Mouse (Mus musculus): ENCODE data around the gene Abhd8.

Gene Abhd8

DNA sequence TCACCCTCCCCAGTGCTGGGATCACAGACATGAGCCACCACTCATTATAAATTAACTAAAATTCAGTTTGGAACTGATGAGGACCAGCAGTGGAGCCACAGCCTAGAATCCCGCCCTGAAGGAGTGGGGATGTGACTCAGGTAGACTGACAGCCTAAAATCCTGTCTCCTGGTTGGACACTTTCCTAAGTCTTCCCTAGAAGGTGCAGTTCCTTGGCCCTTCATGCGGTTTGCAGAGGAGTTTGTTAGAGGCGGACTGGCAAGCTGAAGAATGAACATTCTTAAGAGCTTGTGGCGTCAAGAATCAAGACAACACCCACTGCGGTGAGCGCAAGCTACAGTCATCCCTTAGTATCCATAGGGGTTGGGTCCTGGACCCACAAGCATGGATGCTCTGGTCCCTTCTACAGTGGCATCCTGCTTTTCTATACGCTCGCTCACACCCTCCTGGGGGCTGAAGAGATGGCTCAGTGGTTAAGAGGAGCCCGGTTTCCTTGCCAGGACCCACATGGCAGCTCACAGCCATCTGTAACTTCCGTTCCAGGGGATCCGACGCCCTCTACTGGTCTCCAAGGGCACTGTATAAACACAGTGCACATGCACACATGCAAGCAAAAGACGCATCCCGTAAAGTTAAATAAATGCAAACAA lies 13.9 kb upstream of the Abhd8 start:
- DNase-seq: no peak

DNA sequence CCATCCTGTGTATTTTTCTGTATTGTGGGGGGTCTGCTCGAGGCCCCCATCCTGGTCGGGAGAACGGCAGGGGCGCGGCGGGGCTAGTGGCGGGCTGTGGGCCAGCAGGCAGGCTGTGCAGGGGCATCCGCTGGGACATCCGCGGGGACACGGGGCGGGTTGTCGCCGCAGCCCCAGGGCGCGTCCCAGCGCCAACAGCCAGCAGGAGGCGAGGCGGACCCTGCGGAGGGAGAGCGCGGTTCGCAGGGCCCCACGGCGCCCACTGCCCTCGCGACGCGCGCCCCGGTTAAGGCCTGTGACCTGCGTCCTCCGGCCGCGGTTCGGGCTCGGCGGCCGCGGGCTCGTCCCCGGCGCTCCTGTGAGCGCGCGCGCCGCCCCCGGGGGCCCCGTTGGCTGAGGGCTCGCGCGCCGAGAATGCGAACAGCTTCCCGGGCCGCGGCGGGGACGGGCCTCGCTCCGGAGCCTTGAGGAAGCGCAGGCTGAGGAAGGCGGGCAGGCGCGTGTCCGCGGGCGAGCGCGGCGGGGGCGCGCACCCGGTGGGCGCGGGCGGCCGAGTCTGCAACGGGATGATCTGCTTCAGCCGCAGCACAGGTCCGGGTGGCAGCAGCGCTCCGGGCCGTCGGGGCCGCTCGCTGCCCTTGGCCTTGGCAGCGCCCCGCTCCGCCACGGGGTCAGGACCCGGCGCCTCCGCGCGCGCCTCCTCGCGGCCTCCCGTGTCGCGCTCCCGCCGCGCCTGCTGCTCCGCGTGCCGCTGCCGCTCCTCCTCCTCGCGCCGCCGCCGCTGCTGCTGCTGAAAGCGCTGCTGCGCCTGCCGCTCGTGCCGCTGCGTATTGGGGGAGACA lies 12.9 kb upstream of the Abhd8 start:
- DNase-seq: peak; percentile 78 to 93

DNA sequence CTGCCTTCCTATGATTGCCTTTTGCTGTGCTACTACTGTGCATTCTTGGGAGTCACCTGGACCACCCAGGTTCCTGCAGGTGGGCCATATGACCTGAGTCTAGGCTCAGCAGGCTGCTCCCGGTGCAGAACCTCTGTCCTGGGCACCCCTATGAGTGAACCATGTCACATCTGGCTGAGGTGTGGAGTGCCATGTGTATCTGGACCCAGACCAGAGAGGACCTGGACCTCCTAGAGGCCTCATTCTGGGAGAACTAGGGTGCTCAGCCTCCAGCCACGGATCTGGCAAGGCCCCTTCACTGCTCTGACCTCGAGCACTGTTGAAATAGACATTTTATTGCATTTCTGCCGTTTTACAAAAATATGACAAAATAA lies 12.2 kb upstream of the Abhd8 start:
- no peak for DNase-seq

DNA sequence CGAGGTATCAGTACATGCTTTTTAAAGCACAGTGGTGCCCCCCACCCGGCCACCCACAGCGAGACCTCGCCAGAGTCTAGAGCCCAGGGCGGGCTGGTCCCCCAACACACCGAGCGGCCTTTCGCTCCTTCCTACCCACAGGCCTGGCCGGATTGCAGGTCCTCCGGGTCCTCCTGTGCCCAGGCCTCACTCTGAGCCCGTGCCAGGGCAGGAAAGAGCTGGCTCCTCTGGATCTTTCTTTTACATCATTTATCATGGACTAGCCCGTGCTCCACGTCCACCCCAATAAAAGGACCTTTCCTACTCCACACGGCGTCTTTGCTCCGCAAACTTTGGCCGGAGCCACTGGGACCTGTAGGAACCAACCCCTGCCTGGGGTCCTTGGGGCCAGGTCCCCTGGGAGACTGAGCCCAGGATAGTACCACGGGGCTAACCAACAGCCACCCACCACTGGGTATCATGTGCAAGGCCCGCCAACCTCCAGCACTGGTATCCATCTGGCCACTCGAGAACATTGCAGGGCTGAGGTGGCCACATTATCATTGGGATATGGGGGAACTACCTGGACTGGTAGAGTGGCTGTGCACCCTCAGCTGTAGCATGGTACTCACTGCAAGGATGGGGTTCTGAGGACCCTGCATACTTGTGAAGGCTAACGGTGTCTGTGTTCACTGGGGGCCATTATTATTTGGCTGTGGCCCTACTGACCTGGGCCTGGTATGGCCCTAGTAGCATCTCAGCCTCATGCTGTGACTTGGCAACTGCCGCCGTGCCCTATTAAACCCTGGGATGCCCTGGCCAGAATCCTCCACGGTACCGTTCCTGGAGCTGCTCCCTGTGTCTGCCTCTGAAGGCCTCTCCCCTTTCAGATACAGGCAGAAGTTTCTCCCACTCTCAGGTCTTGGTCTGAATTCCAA lies 11.6 kb upstream of the Abhd8 start:
- DNase-seq: peak in 1 of 2 experiments; percentile 43

DNA sequence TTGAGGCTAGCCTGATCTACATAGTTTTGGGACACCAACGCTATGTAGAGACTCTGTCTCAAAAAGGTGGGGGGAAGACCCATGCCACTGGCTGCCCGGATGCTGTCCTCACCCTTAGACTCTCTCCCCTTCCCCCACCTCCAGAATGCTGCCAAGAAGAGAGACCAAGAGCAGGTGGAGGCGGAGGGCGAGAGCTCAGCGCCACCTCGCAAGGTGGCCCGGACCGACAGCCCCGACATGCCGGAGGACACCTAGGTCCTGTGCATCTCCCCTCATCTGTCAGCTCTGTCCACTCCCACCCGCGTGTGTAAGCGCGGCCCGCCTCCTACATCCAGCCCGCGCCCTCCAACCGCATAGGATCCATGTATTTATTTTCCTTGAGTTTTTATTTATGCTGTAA lies 10.9 kb upstream of the Abhd8 start:
- DNase-seq: peak in 1 of 2 experiments; percentile 30

DNA sequence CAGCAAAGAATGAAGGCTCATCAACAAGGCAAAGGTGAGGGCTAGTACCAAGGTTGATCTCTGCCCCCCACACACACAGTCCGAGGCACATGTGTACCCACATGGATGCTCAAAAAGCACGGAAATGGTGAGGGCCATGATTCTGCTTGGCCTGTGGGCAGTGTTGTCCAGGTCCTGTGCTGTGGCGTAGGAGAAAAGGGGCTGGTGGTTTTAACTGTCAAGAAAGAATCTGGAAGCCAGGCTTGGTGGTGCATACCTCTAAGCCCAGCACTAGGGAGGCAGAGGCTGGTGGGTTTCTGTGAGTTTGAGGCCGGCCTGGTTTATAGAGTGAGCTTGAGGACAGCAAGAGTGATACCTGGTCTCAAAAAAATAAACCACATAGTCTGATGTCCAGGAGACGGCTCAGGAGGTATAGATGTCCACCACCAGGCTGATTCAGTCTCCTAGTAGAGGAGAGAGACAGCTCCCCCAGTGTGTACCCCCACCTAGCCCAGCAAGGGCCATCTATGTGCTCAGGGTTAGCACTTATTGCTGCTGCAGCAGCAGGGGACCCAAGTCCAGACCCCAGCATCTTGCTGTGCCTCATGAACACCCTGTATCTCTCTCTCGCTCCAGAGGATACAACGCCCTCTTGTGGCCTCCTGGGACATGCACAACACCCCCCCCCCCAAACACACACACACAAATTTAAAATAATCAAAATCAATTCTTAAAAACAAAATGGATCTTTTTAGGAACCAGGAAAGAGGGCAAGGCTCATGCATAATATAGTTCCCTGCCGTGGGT lies 9.3 kb upstream of the Abhd8 start:
- DNase-seq: no peak

DNA sequence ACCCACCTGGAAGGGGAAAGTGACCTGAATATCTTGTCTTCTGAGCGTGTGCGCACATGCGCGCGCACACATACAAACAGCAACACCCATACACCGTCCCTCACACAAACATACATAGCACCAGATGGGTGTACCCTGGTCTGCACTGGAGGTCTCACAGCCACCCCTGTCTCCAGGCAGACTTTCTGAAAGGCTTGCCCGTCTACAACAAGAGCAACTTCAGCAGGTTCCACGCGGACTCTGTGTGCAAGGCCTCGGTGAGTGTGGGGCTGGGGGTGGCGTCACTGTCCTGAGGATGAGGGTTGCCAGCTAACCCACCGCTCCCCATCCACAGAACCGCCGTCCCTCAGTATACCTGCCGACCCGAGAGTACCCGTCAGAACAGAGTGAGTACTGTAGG lies 8.4 kb upstream of the Abhd8 start:
- DNase-seq: no peak

DNA sequence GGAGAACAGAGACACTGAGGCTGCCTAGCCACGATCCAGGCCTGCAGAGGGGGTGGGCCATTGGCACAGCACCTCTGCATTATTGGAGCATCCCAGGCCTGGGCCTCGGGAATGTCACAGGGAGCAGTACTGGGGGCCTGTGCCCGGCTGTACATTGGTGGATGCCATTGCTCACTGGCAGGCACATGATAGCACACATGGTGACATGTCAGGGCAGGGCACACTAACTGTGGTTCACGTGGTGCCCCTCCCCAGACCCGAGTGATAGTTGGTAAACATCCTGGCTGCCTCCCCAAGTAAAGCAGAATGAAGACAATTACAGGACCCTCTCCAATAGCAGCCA lies 7.4 kb upstream of the Abhd8 start:
- no peak for DNase-seq

DNA sequence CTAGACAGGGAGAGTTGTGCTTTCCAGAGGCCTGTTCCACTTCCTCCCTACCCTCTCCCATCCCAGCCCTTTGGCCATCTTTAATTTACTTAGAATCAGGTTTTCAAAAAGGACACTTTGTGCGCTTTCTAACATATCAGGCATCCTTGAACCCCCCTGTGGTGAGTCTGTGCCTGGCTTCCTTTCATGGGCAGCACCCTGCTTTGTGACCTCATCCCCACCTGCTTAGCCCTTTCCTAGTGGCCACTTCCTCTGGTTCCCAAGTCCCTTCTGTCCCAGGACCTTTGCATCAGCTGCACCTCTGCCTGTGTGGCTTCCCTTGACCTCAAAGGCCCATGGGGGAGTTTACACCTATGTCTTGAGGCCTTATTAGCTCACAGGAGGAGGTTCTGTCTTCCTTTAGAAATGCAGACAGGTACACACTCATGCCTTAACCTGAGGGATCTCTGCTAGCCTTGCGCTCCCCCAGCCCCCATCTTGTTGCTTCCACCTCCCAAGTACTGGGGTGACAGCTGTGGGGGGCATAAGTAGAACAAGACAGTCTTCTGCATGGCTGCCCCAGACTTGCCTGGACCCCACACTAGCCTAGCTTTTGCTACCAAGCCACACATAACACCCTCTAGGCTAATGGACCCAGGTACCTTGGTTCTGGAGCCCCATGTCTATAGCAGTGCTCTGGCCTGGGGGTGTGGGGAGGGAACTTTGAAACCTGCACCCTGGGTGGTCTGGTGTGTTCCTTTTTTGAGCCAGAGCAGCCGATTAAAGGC lies 6.9 kb upstream of the Abhd8 start:
- no peak for DNase-seq

DNA sequence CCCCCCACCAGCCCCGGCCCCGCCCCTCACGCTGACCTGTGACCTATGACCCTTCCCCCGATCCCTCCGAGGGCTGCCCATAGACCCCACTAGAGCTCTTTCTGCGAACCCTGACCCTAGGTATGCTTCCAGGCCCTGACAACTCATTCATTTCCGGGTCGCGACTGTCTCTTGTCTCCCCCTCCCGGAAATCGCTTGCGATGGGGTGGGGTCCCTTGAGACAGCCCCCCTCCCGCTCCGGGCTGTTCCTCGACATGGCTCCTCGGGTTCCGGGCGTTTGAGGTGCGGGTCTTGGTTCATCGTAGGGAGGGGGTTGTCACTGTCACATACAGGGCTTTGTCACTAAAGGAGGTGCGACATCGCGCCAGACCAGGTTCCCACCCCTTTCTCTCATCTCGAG lies 6.0 kb upstream of the Abhd8 start:
- DNase-seq: peak; percentile 41 to 66

DNA sequence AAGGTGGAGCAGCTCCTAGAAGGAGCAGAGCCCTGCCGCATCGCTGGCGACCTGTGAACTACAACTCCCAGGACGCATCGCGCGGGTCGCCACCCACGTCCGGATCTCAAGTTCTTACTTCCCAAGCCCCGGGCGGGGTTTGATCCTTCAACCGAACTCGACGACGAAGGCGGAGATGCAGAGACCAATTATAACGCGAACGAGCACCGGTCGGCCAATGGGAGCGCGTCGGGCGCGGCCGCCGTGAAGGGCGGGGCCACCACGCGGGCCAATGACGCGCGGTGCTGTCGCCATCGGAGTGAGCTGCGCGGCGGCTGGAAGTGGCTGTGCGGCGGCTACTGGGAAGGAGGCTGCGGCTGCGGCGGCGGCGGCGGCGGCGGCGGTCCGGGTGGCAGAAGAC lies 5.5 kb upstream of the Abhd8 start, which contains the start of gene Dda1:
Gene Dda1, plus strand, starts transcription at position 284 of the 400 bp plus-strand sequence.
- peak; percentile 99 to 100 for DNase-seq

DNA sequence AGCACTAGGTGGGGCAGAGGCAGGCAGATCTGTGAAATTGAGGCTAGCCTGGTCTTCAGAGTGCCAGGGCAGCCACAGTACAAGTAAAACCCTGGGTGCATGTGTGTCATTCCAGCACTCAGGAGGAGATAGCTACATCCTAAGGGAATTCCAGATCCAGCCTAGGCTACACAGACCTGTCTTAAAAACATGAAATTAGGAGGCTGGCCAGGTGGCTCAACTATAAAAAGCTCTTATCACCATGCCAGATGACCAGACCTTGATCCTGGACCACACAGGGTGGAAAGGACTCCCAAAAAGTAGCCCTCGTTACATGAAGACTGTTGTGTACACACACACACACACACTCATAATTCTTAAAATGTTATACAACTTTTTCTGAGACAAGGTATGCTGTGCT lies 4.5 kb upstream of the Abhd8 start:
- DNase-seq: no peak

DNA sequence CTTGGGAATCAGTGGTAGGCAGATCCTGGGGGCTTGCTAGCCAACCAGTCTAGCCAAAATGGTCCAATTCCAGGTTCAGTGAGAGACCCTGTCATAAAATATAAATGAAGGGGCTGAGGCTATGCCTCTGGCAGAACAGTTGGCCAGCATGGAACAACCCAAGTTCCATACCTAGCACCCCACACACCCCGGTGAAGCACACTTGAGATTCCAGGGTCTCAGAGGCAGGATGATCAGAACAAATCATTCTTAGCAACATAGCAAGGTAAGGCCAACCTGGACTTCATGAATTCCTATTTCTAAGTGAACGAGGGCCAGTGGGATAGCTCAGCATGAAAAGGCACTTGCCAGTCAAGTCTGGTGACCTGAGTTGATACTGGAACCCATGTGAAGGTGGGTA lies 3.7 kb upstream of the Abhd8 start:
- no peak for DNase-seq

DNA sequence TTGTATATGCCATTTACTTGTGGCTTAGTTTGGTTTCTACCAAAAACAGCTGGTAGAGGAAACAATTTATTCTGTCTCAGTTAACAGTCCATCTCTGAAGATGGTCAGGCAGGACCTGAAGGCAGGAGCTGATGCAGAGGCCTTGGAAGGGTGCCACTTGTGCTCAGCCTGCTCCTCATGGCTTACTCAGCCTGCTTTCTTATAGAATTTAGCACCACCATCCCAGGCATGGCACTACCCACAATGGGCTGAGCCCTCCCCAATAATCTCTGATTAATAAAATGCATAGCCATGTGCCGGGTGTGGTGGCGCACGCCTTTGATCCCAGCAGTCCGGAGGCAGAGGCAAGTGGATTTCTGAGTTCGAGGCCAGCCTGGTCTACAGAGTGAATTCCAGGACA lies 2.7 kb upstream of the Abhd8 start:
- no peak for DNase-seq

DNA sequence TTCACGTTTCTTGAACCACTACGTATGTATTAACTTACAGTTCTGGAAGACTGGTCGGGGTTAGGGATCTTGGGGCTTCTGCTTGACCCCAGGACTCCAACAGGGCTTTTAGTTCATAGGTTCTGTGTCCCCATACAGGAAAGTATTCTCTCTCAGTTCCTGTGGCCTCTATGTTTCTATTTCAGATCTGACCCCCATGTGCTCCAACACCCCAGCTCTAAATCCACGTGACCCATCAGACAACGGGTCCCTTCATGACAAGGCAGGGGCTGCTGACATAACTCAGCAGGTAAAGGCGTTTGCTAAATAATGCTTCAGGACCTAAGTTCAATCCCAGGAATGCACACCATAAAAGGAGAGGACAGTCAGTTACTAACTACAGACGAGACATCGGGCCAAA lies 2.3 kb upstream of the Abhd8 start:
- DNase-seq: no peak

DNA sequence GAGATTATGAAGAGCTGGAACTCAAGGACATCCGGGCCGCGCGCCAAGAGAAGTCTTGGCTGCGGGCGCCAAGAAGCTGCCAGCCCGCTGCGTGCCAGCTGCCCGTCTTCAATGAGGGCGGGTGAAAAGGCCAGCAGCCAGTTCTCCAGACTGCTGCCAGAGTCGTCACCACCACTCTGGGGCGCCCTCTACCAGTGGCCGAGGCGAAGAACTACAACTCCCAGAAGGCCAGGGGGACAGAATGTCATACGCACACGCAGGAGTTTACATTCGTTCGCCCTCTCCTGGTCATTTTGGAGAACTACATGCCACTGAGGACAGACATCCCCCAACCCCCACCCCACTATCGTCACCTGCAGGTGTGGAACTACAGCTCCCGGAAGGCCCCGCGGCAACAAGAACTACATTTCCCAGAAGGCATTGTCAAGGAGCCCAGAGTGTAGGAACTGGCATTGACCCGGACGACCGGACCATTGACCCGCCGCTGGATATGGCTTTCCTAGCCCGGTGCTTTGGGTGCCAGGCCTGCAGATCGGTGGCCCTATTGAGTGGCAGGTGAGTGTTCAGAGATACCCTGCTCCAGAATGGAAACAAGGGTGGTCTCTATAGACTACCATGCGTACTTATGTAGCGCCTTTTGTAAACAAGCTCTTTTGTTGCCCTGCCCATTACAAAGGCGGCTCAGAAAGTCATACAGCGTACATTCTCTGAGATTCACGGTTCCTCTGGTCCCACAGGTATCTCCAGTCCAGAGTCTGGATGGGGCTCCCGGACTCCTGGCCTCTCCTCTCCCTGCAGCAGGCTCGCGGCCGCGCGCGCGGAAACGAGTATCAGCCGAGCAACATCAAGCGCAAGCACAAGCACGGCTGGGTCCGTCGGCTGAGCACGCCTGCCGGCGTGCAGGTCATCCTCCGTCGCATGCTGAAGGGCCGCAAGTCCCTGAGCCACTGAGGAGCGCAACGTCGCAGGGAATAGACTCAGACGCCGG lies 1.4 kb upstream of the Abhd8 start, which contains the start of gene Mrpl34:
Gene Mrpl34, plus strand, starts transcription at position 447 of the 988 bp plus-strand sequence.
- DNase-seq: peak; percentile 99

DNA sequence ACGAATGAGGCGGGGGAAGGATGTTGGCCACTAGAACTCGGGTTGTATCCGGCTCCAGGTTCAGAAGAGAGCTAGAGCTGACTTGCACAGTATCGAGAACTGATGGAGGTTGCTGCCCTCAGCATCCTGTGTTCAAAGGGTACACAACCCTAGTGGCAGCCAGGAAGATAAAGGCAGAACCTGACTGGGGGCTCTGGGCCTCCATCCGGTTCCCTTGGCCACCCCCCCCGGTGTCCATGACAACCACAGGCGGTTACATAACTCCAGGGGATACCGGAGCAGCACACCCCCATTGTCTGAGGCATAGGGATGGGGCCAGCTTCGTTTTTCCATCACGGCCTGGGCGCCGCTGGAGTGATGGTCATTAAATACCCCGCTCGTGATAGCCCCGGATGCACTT lies 669 bp downstream of the Abhd8 start:
- peak in 1 of 2 experiments; percentile 69 for DNase-seq

DNA sequence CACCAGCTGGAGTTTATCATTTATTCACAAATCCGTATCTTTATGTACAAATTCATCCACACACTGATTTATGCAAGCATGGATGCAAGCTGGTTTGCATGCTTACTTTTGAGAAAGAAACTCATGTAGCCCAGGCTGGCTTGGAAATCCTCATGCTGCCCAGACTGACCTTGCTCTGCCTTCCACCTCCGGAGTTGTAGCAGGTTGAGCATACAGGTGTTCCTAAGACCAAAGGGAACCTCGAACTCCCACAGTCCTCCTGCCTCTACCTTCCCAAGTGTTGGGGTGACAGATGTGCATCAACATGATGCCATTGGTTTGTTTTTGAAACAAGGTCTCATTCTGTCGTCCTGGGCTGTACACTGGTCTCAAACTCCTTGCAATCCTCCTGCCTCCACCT lies 1.3 kb downstream of the Abhd8 start:
- no peak for DNase-seq

DNA sequence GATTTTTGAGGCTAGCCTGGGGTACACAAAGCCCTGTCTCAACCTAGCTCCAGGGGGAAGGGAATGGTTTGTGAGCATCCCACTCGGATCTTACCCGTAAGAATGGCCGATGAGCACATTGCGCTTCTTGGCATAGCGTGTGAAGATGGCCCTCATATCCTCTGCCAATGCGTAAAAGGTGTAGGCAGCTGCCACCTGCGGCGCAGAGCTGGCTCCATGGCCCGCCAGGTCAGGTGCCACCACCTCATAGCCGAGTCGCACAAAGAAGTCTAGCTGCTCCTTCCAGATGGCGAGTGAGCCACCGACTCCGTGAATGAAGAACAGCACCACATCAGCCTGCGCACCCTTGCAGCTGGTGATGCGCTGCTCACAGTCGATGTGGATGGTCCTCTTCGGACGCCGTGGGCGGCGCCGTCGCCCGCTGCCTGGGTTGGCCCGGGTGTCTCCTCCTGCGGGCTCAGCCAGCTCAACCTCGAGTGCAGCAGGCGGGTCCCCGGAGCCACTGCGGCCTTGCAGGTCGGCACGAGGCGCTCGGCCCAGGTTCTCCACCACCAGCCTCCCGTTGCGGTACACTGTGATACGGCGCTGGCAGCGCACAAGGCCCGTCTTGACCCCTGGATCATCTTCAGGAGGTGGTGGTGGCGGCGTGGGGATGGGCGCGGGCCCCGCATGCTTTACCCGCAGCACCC lies 2.2 kb downstream of the Abhd8 start:
- DNase-seq: peak in 1 of 2 experiments; percentile 46

DNA sequence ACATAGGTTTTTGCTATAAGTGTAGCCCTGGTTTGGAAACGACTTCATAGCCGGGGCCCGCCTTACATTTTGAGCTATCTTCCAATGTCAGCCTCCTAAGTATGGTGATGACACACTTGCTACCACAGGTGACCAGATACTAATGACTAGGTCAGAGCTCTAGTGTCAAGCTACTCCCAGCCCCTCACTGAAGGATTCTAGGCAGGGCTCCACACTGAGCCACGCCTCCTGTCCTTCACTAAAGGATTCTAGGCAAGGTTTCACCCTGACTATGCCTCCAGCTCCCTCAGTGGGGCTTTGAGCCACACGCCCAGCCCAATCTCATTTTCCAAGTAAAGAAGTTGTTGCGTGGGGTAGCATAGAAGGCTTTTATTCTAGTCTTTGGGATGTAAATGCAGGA lies 2.7 kb downstream of the Abhd8 start:
- no peak for DNase-seq

All from kidney, postnatal 25 days (tissue).